Mouse (Mus musculus) myocyte (in vitro differentiated cells): ENCODE results near the gene Pacrg.

Experiments
- CEBPB ChIP-seq: IDR thresholded peaks from 2 replicates; pipeline ENCODE4 v1.6.1; 2011; ENCODE audit warnings: mild to moderate bottlenecking, moderate library complexity; ENCODE audit not compliant: poor library complexity, insufficient read depth, severe bottlenecking
- E2F4 ChIP-seq: IDR thresholded peaks from one replicate; pipeline ENCODE4 v1.6.1; 2011; ENCODE audit warnings: mild to moderate bottlenecking, control low read depth, moderate library complexity; ENCODE audit not compliant: insufficient read depth
- MAX ChIP-seq: IDR thresholded peaks from one replicate; pipeline ENCODE4 v1.6.1; 2011; ENCODE audit warnings: low read depth, mild to moderate bottlenecking, control low read depth
- MYOD1 ChIP-seq, 3 experiments: IDR thresholded peaks; one replicate each; pipeline ENCODE4 v1.6.1; 2011; ENCODE audit warnings: control low read depth in 2 of 3, low read depth in 2 of 3, mild to moderate bottlenecking in 2 of 3, moderate library complexity in 1 of 3; ENCODE audit not compliant: insufficient read length in 2 of 3, control insufficient read depth in 1 of 3
- MYOG ChIP-seq, 3 experiments: IDR thresholded peaks; one replicate each; pipeline ENCODE4 v1.6.1; 2011; ENCODE audit warnings: control low read depth in 2 of 3, low read depth in 2 of 3, mild to moderate bottlenecking in 2 of 3; ENCODE audit not compliant: insufficient read length in 2 of 3, control insufficient read depth in 1 of 3, insufficient read depth in 1 of 3
- POLR2A ChIP-seq: IDR thresholded peaks from one replicate; pipeline ENCODE4 v1.6.1; 2011; ENCODE audit warnings: low read depth, mild to moderate bottlenecking, control low read depth, moderate library complexity; ENCODE audit not compliant: insufficient read length
- POLR2AphosphoS2 ChIP-seq: IDR thresholded peaks from one replicate; pipeline ENCODE4 v1.6.1; 2011; ENCODE audit warnings: low read depth, control low read depth; ENCODE audit not compliant: insufficient read length
- REST ChIP-seq: IDR thresholded peaks from one replicate; pipeline ENCODE4 v1.6.1; 2011; ENCODE audit warnings: mild to moderate bottlenecking, control low read depth, moderate library complexity; ENCODE audit not compliant: insufficient read depth, insufficient read length
- SRF ChIP-seq: IDR thresholded peaks from one replicate; pipeline ENCODE4 v1.6.1; 2011; ENCODE audit warnings: low read depth; ENCODE audit not compliant: control insufficient read depth, insufficient read length
- TCF12 ChIP-seq: IDR thresholded peaks from one replicate; pipeline ENCODE4 v1.6.1; 2011; ENCODE audit warnings: mild to moderate bottlenecking, control low read depth; ENCODE audit not compliant: poor library complexity, insufficient read depth, severe bottlenecking
- TCF3 ChIP-seq: IDR thresholded peaks from one replicate; pipeline ENCODE4 v1.6.1; 2011; ENCODE audit warnings: low read depth, control low read depth; ENCODE audit not compliant: insufficient read length
- USF1 ChIP-seq: IDR thresholded peaks from one replicate; pipeline ENCODE4 v1.6.1; 2011; ENCODE audit warnings: low read depth, mild to moderate bottlenecking, control low read depth, moderate library complexity

- TF ChIP-seq POLR2A (no peak), MAX (no peak), CEBPB (no peak), USF1 (no peak), MYOD1 (IDR thresholded peaks at IDR 0.05; ENCODE audit: control insufficient read depth in 1 of 3, insufficient read length in 2 of 3, low read depth in 2 of 3) (no peak), E2F4 (no peak), TCF12 (no peak), POLR2AphosphoS2 (no peak), MYOG (IDR thresholded peaks at IDR 0.05; ENCODE audit: control insufficient read depth in 1 of 3, insufficient read depth in 1 of 3, insufficient read length in 2 of 3, low read depth in 2 of 3) (no peak), SRF (no peak), TCF3 (no peak), REST (no peak)
These were observed 365.1 kb downstream of the Pacrg start for GRCm38 (mm10) chr17:10474972-10475371.
